ENCODE assay signal across 22 mouse cellular contexts in genomic region chr3:50643068-50643467, GRCm38 (mm10).
DNase-seq lines count a peak whose midpoint lies in the region; ATAC-seq lines count a peak whose summit lies in the region.
"Had no signal": no experiment of that assay in that cellular context is flagged by ENCODE, and none has a peak within 500 bp of the region (broad histone marks: within the 10 kb centered on the region; RNA-seq: fewer than 3 reads in every experiment).

No protein-coding gene starts in this region.

- H3K4me2 ChIP-seq in forebrain, embryonic 13.5 days: no peak overlapping the region
- no peak overlapping the region for H3K4me2 ChIP-seq in forebrain, embryonic 11.5 days (ENCODE audit: low read depth, low read length, severe bottlenecking)
- H3K4me2 ChIP-seq: hindbrain, embryonic 15.5 days; intestine, embryonic 15.5 days; liver, embryonic 13.5 days; neural tube, embryonic 15.5 days had no signal

- no peaks in the 10 kb centered on the region for H3K36me3 ChIP-seq in forebrain, embryonic 13.5 days (ENCODE audit: poor library complexity, severe bottlenecking)
- H3K36me3 ChIP-seq in forebrain, embryonic 11.5 days (ENCODE audit: control insufficient read depth, insufficient read depth, low read length): no peaks in the 10 kb centered on the region
- H3K36me3 ChIP-seq: embryonic facial prominence, embryonic 10.5 days; hindbrain, embryonic 15.5 days; intestine, embryonic 15.5 days; liver, embryonic 13.5 days; neural tube, embryonic 15.5 days had no signal

- H3K27me3 ChIP-seq in forebrain, embryonic 13.5 days: no peaks in the 10 kb centered on the region
- H3K27me3 ChIP-seq in forebrain, embryonic 11.5 days (ENCODE audit: control insufficient read depth, insufficient read depth, low read length): no peaks in the 10 kb centered on the region
- H3K27me3 ChIP-seq: hindbrain, embryonic 15.5 days; intestine, embryonic 15.5 days; liver, embryonic 13.5 days; neural tube, embryonic 15.5 days had no signal

- peak; percentile 20 for DNase-seq in adrenal gland, adult 2 months
- DNase-seq in adrenal gland, adult 18-20 months (ENCODE audit: low spot score in 2 of 2): no peak
- no peak for DNase-seq in forebrain, embryonic 11.5 days (ENCODE audit: low spot score)
- DNase-seq in retina, postnatal 1 day: peak; percentile 52
- DNase-seq in retina, embryonic 14.5 days (ENCODE audit: low spot score): no peak
- no peak for DNase-seq in frontal cortex, postnatal 10 days (ENCODE audit: low spot score in 2 of 2)
- DNase-seq in embryo, embryonic 10 days (ENCODE audit: low spot score): no peak
- DNase-seq: cerebellum, adult 8-10 months; heart, postnatal 4 days; kidney, adult 8-10 months; kidney, postnatal 10 days; liver, embryonic 13.5 days; lung, adult 2 months; lung, postnatal 14 days; right cerebral cortex, postnatal 25 days; spleen, adult 18-20 months had no signal

- H3K4me3 ChIP-seq in forebrain, embryonic 13.5 days: no peak overlapping the region
- H3K4me3 ChIP-seq in forebrain, embryonic 11.5 days (ENCODE audit: low read depth, low read length): no peak overlapping the region
- H3K4me3 ChIP-seq: embryonic facial prominence, embryonic 10.5 days; hindbrain, embryonic 15.5 days; intestine, embryonic 15.5 days; left cerebral cortex, adult 2 months; liver, embryonic 13.5 days; neural tube, embryonic 15.5 days had no signal

- no peaks in the 10 kb centered on the region for H3K9me3 ChIP-seq in forebrain, embryonic 13.5 days (replicated peaks)
- no peaks in the 10 kb centered on the region for H3K9me3 ChIP-seq in forebrain, embryonic 11.5 days (ENCODE audit: control insufficient read depth, low read length)
- H3K9me3 ChIP-seq: embryonic facial prominence, embryonic 10.5 days; hindbrain, embryonic 15.5 days; intestine, embryonic 15.5 days; liver, embryonic 13.5 days; neural tube, embryonic 15.5 days had no signal

- peaks cover 12% of the 10 kb centered on the region; the same call in 1 of the 2 replicates for H3K4me1 ChIP-seq in forebrain, embryonic 13.5 days
- H3K4me1 ChIP-seq in forebrain, embryonic 11.5 days (replicated peaks; ENCODE audit: control insufficient read depth, insufficient read depth, low read length): no peaks in the 10 kb centered on the region; the same call in 1 of the 2 replicates
- H3K4me1 ChIP-seq: embryonic facial prominence, embryonic 10.5 days; hindbrain, embryonic 15.5 days; intestine, embryonic 15.5 days; liver, embryonic 13.5 days; neural tube, embryonic 15.5 days had no signal

- no peak overlapping the region for H3K27ac ChIP-seq in forebrain, embryonic 13.5 days
- H3K27ac ChIP-seq in forebrain, embryonic 11.5 days (ENCODE audit: low read depth, low read length): no peak overlapping the region
- H3K27ac ChIP-seq: embryonic facial prominence, embryonic 10.5 days; hindbrain, embryonic 15.5 days; intestine, embryonic 15.5 days; left cerebral cortex, adult 2 months; liver, embryonic 13.5 days; neural tube, embryonic 15.5 days had no signal

- 39% methylated on average over 2 of the region's 2 CpGs for WGBS in forebrain, embryonic 13.5 days
- 80% methylated on average over 2 of the region's 2 CpGs for WGBS in forebrain, embryonic 11.5 days

- peak; percentile 55; the same call in 1 of the 2 replicates for ATAC-seq in forebrain, embryonic 13.5 days
- no peak for ATAC-seq in forebrain, embryonic 11.5 days (replicated peaks; ENCODE audit: low FRiP score)
- ATAC-seq: intestine, embryonic 15.5 days had no signal

- no peak overlapping the region for H3K9ac ChIP-seq in forebrain, embryonic 13.5 days
- H3K9ac ChIP-seq in forebrain, embryonic 11.5 days (ENCODE audit: low read length): no peak overlapping the region
- H3K9ac ChIP-seq: hindbrain, embryonic 15.5 days; intestine, embryonic 15.5 days; liver, embryonic 13.5 days; neural tube, embryonic 15.5 days had no signal

Comparison
In these comparisons a context has a peak if more than half of its experiments do, and no peak if none do; other contexts are left out.
1. DNase-seq: peak in adrenal gland, adult 2 months (single experiment) and retina, postnatal 1 day (single experiment); none in adrenal gland, adult 18-20 months (0 of 2), forebrain, embryonic 11.5 days (single experiment), retina, embryonic 14.5 days (single experiment), frontal cortex, postnatal 10 days (0 of 2) and embryo, embryonic 10 days (single experiment).